Mouse (Mus musculus): ENCODE results near the gene 2610001J05Rik.

Gene 2610001J05Rik

GRCm38 (mm10) chr6:13835720-13836665 lies 35.3 kb downstream of the 2610001J05Rik start:
- DNase-seq (ENCODE audit: low spot score), result no peak

GRCm38 (mm10) chr6:13832770-13833169 lies 38.5 kb downstream of the 2610001J05Rik start:
- no peak for DNase-seq (ENCODE audit: low spot score)

- no peak for DNase-seq (ENCODE audit: low spot score)
Observed at GRCm38 (mm10) chr6:13828877-13829276, 42.4 kb downstream of the 2610001J05Rik start.
